Mouse (Mus musculus) bone marrow macrophage, adult 2 months (primary cell): ENCODE results near the gene Nacc1. TPM values are rescaled to one million over a fixed set of nuclear protein-coding genes. Genes with fewer than 3 reads are reported as not detected.
A peak's percentile ranks its signal among the peaks of the same experiment; 100 is the strongest.

Source experiments
- H3K27ac ChIP-seq: 2 replicates; pipeline ENCODE4 v1.5.1; 2012; ENCODE audit warnings: low read depth, low read length; ENCODE audit not compliant: insufficient read depth
- H3K4me1 ChIP-seq: 2 replicates; pipeline ENCODE4 v1.6.1; 2012; ENCODE audit warnings: low read length; ENCODE audit not compliant: control insufficient read depth, insufficient read depth
- H3K4me3 ChIP-seq: 2 replicates; pipeline ENCODE4 v1.5.1; 2012; ENCODE audit warnings: mild to moderate bottlenecking, low read length, moderate library complexity; ENCODE audit not compliant: insufficient read depth
- CTCF ChIP-seq: IDR thresholded peaks from 2 replicates; pipeline ENCODE4 v1.5.1; 2012; ENCODE audit warnings: low read depth, mild to moderate bottlenecking, low read length, moderate library complexity
- POLR2A ChIP-seq: IDR thresholded peaks from 2 replicates; pipeline ENCODE4 v1.6.1; 2012; ENCODE audit warnings: mild to moderate bottlenecking, low read depth, low read length, borderline replicate concordance
- polyA plus RNA-seq: library from polyadenylated mRNA; stranded (reverse); fragments of >200 nt; gene quantifications from 2 replicates; pipeline ENCODE4 v1.2.4, GENCODE M21; 2012; ENCODE audit not compliant: missing spikeins, insufficient read depth, insufficient read length

Nacc1 gene
- polyA plus RNA-seq, 1 experiment = 35.2 TPM

- TF ChIP-seq CTCF = no peak
- no peak for TF ChIP-seq POLR2A
- Histone ChIP-seq H3K4me3 (no peak overlapping the region), H3K27ac (no peak overlapping the region), H3K4me1 (peaks cover 7% of the 10 kb centered on the region; the same call in 1 of the 2 replicates)
Observed at GRCm38 (mm10) chr8:84715893-84716468, 28.3 kb upstream of the Nacc1 start.

DNA sequence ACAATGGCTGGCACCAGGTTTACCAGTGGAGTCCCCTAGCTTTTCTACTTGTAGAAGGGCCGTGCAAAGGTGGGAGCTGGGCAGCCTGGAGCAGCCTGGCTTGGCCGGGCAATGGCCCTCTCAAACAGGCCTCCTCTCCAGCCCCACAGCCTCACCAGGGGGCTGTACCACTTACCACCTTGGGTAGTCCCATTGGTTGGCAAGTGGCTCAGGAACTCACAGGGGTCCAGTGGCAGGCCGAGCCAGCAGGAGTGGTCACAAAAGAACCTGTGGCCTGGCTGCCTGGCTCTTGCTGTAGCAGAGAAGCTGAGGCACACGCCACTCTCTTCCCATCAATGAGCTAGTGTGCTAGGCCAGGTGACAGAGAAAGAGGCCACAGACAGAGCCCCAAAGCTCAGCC is 26.5 kb upstream of the Nacc1 start:
- Histone ChIP-seq H3K27ac (no peak overlapping the region), H3K4me1 (peaks cover 7% of the 10 kb centered on the region; the same call in 1 of the 2 replicates), H3K4me3 (no peak overlapping the region)
- TF ChIP-seq CTCF = no peak
- TF ChIP-seq POLR2A = no peak

GRCm38 (mm10) chr8:84713381-84713780 is 25.7 kb upstream of the Nacc1 start:
- H3K4me3 ChIP-seq = no peak overlapping the region
- H3K4me1 ChIP-seq = peaks cover 12% of the 10 kb centered on the region
- TF ChIP-seq POLR2A (no peak), CTCF (no peak)
- no peak overlapping the region for H3K27ac ChIP-seq

DNA sequence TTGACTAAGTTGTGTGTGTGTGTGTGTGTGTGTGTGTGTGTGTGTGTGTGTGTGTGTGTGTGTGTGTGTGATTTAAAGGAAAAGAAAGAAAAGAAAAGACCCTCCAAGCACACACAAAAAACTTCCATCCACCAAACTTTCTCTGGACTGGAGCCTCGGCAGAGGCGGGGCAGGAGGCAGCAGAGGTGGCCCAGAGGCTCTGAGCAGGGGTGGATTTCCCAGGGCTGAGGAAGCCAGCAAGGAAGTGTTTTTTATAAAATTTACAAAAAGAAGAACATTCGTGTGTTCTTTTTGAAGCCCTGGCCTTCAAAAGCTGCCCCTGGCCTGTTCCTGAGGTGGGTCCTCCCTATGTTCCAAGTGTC is 25.1 kb upstream of the Nacc1 start:
- no peak for TF ChIP-seq CTCF
- TF ChIP-seq POLR2A = no peak
- Histone ChIP-seq H3K4me1 (peaks cover 15% of the 10 kb centered on the region), H3K27ac (no peak overlapping the region)

GRCm38 (mm10) chr8:84711933-84712758 is 24.5 kb upstream of the Nacc1 start:
- no peak overlapping the region for H3K4me3 ChIP-seq
- peaks cover 15% of the 10 kb centered on the region for H3K4me1 ChIP-seq
- TF ChIP-seq CTCF (no peak), POLR2A (no peak)
- H3K27ac ChIP-seq = no peak overlapping the region

More for the DNA sequence above, 25.1 kb upstream of the Nacc1 start:
- no peak overlapping the region for H3K4me3 ChIP-seq

- Histone ChIP-seq H3K4me3 (no peak overlapping the region), H3K4me1 (peaks cover 15% of the 10 kb centered on the region), H3K27ac (no peak overlapping the region)
- TF ChIP-seq CTCF (no peak), POLR2A (no peak)
Observed at GRCm38 (mm10) chr8:84711312-84711711, 23.6 kb upstream of the Nacc1 start.

GRCm38 (mm10) chr8:84709931-84710330 is 22.3 kb upstream of the Nacc1 start:
- no peak overlapping the region for H3K4me3 ChIP-seq
- TF ChIP-seq POLR2A = no peak
- no peak for TF ChIP-seq CTCF
- H3K27ac ChIP-seq = no peak overlapping the region
- peaks cover 15% of the 10 kb centered on the region for H3K4me1 ChIP-seq

DNA sequence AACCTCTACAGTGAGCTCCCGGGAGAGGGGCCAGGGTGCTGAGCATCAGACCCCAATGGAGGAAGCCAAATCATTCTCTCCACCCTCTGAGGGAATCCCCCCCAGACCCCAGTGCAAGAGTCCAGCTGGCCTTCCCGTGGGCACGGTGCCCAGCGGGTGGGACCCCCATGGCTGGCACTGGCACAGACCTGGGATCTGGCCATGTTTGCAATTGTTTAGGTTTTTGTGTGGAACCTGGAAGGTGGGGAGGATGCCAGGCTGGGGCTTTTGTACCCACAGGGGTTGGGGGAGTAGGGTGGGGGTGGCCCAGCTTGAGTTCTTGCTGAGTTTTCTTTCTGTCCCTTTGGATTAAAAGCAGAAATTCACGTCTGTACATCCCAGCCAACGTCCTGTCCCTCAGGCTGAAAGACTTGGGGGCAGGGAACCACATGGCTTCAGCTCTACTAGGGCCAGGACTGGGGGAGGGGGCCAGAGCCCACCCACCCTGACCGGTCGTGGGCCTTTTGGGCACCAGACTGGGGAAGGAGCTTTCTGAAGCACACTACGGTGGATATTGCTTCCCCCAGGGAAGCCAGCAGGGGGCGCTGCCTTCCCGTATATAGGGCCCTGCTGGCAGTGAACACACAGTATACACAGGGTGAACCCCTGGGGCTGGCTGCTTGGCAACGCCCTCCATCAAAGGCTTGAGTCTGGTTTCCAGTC is 21.3 kb upstream of the Nacc1 start:
- H3K4me3 ChIP-seq = no peak overlapping the region
- H3K4me1 ChIP-seq = peaks cover 15% of the 10 kb centered on the region
- peak overlapping the region; percentile 28; the same call in 1 of the 2 replicates for H3K27ac ChIP-seq
- TF ChIP-seq CTCF = peak; percentile 87
- no peak for TF ChIP-seq POLR2A

DNA sequence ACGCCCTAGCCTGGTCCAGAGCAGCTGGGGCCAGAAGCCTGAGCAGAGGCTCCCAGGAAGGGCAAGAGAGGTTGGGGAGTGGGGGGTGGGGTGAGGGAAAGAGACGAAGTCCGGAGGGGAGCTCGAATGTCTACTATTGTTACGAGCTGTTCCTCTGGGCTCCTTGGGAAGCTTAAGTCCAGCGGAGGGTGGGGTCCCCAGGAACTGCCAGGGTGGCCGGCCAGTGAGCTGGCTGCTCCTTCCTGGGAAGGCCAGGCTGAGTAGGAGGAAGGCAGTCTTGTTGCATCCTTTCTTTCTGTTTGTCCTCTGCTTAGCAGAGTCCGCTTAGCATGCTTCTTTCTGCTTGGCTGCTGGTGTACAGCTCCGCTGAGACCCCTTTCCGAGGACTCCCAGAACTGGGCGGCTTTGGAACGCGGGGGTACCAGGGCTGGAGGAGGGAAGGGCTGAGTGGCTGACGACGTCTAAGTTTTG is 20.4 kb upstream of the Nacc1 start:
- peaks cover 14% of the 10 kb centered on the region for H3K4me1 ChIP-seq
- TF ChIP-seq CTCF = no peak
- no peak for TF ChIP-seq POLR2A
- peak overlapping the region; percentile 86 for H3K4me3 ChIP-seq
- H3K27ac ChIP-seq = peak overlapping the region; percentile 99
